Mouse (Mus musculus) fibroblast of lung, adult 2 months (primary cell): Measurements from ENCODE around the gene Crp.

Experiments
- DNase-seq: peaks from one replicate; pipeline ENCODE4 v3.0.0-alpha.2; 2011; ENCODE audit warnings: low read depth

Crp gene

DNA sequence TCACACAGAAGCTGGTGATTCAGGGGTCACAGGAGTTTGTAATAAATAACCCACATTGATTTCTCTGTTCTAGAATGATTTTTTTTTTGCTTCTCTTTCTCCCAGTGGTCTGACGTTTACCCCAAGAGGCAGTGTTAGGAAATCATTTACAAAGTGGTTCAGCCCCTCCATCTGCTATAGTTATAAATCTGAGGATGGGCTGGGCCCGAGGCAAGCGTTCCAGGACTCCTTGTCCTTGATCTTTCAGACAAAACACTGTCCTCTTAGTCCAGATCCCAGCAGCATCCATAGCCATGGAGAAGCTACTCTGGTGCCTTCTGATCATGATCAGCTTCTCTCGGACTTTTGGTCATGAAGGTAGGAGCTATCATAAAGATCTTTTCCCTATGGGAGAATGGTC is at the start of gene Crp:
TSS of gene Crp (plus strand) at position 212 of the 400 bp plus-strand sequence.
- no peak for DNase-seq

- no peak for DNase-seq
Observed at GRCm38 (mm10) chr1:172649396-172649795, 48.5 kb upstream of the Crp start.

DNA sequence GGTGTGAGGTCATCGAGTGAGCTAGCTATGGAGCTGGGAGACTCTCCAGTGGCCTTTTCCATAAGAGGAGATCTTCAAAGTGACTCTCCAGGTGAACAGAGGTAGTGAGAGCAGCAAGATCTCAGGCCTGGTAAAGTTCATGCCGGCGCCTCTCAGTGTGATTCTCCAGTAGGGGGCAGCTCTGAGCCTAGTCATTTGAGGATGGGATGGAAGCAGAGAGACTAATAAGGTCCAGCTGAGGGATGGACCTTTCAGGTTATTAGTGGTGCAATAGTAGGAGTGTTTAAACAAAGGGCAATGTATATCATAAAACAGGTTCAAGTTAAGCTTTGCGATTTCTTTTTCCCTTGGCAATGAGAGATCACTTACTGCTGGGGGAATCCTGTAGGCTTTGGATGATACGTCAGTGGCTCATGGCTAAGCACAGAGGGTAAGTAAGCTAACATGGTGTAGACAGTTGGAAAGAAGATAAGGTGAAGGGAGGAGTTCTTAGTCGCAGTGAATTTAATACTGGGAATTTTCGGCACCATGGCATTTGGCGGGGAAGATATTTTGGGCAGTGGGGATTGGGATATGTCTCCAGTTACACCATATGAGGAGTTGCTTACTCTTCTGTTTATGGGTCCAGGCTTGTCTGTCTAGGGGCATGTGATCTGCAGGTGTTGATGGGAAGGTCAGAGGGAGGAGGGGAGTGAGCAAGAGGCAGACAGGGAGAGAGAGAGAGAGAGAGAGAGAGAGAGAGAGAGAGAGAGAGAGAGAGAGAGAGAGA is 47.2 kb upstream of the Crp start:
- DNase-seq = no peak

DNA sequence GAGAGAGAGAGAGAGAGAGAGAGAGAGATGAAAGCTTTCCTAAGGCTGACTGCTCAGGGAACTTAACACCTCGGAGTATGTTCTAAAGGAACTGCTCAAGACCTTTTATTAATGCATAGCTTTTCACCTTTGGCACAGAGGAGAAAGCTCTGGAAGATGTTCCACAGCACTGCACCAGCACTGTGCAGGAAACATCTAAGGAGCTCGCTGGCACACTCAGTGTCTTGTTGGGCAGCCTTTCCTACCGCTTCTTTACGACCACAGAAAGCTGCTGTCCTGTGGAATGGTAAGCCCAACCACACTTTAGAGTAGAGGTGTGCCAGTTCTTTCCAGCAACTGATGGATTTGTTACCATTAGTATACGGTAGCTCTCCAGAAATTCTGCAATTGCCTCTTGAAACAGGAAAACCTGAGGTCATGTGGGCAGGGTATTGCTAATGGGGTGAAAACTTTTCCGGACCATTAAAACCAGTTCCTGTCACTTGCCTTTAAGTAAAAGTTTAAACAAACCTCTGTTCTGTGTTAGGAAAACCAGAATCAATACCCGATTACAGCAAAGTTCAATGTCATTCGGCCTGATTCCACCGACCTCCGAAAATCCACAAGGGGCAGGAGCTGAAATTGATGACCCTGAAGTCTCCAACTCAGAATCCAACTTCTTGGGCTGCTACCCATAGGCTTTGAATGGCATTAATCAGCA is 46.4 kb upstream of the Crp start:
- DNase-seq = no peak

DNA sequence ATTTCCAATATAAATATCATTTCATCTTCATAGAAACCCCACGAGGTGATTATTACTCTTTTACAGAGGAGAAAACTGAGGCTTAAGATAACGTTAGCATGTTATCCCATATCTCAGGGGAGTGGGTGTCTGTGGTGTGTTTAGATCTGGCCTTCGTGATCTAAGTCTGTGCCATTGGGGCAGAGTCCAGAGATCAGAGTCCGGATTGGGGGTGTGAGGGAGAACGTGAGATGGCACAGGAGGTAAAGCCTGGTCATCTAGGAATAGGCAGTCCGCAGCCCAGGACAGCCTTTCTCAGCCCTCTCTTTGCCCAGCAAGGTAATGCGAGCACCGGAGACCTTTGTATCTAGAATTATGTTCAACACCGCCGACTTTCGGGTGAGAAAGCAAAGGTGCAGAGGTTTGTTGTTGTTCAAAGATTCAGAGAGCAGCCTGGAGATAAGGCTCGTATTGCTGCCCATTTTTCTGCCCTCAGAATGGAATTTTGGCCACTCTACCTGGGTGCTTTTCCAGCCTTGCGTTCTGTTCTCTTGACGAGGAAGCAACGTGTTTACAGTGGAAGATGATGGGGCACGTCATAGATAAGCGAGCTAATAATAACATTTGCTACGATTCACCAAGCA is 45.7 kb upstream of the Crp start:
- DNase-seq = no peak

DNA sequence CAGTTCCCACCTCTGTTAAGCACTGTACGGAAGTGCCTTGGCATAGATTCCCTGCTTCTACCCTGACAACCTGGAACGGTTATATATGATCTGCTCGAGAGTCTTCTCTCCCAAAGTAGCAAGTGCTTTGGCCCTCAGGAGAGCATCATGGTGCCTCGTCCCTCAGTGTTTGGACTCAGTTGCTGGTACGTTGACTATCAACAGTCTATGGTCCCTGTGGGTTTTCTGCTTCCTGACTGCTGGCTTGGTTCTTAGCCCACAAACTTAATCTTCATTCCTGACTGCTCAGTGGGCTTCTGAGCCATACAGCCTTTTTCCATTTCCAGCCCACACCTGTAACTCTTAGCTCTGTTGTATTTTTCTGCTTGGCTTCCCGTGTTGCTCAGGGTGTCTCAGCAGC is 44.0 kb upstream of the Crp start:
- no peak for DNase-seq

DNA sequence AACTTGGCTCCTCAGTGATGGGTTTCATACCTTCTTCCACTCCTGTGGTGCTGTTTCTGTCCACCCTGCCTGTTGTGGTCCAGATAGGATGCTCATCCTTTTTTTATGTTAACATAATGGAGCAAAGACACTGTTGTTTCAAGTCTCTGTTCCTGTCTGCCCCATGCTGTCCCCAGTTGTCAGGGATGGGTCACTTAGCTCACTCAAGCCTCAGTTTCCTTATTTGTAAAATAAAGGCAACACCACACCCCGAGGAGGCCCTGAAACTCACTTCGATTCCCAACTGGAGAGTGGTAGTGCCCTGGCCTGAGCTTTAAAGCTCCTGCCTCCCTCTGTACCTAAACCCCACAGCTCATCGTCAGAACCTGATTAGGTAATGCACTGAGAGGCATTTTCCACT is 40.6 kb upstream of the Crp start:
- no peak for DNase-seq

DNA sequence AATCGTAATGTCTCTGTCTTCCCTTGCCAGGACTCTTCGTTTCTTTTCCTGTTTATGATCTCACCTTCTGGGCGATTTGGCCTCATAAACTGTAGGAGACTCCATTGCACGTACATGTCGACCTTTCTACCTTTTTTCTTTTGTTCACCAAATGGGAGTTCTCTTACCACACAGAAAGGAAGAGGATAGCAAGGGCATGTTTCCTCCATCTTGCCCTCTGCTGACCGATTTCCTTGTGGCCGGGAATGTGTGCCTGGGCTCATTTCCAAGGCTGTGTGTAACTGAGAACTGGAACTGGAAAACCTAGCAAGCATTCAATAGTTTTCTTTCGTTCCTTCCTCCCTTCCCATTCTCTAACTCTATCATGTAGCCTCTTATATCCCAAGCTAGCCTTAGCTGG is 38.2 kb upstream of the Crp start:
- no peak for DNase-seq

DNA sequence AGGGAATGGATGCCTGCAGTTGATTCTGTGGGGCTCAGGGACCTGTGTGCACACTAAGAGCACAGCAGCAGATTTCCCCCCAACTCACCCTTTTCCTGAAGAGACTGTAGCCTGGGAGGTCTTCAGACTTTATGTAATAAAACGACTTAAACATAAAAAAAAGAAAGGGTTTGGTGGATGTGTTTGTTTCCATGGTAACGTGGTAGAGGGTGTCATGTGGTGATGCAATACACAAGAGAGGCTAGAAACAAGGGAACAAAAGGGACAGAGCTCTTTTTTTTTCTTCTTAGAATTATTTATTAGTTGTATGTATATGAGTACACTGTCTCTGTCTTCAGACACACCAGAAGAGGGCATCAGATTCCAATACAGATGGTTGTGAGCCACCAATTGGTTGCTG is 32.4 kb upstream of the Crp start:
- no peak for DNase-seq

DNA sequence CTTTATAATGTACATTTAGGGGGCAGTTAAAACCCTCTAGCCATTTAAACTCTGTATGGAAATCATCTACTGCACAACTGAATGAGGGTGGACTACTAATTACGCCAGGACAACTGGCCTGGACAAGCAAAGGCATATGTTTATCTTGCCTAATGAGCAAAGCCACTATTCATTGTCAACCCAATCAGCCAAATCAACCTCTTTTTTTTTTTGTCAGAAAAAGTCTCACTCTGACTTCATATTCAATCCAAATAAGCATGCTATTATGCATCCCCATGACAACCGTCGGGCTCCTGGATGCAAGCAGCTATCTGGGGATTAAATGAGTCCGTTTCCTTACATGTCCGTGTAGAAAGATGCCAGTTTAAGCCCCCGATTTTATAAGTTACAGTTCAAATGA is 30.3 kb upstream of the Crp start:
- DNase-seq = no peak

GRCm38 (mm10) chr1:172670716-172671115 is 27.1 kb upstream of the Crp start:
- no peak for DNase-seq

- no peak for DNase-seq
Observed at GRCm38 (mm10) chr1:172680742-172681141, 17.1 kb upstream of the Crp start.

DNA sequence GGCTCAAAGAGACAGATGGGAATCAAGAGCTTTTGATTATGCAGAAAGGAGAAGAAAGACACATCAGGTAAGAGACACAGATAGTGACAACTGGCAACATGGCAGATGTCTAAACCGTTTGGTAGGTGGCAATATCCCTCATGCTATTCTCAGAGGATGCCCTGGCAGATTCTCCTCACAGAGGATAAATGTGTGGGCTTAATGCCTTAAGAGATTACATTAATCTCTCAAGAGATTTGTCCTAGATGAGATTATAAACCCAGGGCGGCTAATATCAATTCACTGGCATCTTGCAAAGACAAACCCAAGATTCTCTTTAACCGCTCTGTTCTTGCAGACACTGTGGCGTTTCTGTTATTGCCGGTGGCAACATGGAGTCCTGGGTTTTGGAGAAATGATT is 14.3 kb upstream of the Crp start:
- no peak for DNase-seq

GRCm38 (mm10) chr1:172683957-172684356 is 13.9 kb upstream of the Crp start:
- DNase-seq = no peak

- DNase-seq = no peak
Observed at GRCm38 (mm10) chr1:172685178-172685577, 12.7 kb upstream of the Crp start.

DNA sequence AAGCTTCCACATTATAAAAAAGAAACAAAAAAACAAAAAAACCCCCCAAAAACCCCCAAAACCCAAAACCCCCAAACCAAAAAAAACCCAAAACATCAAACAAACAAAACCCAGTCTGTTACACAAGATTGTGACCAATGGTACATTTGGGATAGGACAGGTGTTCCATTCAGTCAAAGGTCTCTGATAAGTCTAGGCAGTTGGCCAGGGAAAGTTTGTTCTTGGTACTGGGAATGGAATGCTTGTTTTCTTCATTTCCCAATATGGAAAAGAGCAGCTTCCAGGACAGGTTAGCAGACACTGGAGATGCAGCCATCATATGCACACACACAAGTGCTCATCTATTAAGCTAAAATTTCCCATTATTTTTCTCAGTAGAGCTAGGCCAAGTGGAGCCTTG is 433 bp upstream of the Crp start:
- DNase-seq = no peak

- DNase-seq = no peak
Observed at GRCm38 (mm10) chr1:172700814-172701213, 3.0 kb downstream of the Crp start.

- DNase-seq = no peak
Observed at GRCm38 (mm10) chr1:172701381-172701780, 3.5 kb downstream of the Crp start.

DNA sequence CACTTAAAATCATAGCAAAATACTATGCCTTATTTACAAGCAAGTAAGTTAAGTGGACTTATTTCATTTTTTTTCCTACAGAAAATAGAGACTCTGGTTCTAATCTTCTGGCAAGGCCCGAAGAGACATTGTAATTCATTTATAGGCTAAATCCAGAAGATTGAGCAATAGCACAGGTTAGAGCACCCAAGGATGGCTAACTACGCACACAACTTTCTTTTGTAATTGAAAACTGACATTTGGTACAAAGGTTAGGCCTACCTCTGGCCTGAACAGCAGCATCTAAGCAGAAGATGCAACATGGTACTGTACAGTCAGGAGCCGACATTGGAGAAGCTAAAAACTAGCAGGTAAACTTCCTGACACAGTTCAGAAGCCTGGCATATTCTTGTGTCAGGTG is 4.0 kb downstream of the Crp start:
- DNase-seq = no peak

DNA sequence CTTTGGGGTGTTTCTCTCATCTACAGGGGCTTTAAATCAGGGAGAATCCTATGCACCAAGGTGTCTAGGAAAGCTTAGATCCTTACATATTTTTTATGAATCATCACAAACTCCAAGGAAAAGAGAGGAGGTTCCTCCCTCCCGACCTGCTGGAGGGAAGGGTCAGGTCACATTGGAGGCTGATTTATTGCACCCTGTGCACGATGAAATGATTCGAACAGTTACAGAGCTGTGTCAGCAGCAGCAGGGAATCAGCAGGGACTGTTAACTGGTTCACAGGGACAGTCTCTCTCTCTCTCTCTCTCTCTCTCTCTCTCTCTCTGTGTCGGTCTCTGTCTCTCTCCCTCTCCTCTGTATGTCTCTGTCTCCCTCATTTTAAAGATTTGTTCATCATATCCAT is 6.9 kb downstream of the Crp start:
- DNase-seq = no peak

DNA sequence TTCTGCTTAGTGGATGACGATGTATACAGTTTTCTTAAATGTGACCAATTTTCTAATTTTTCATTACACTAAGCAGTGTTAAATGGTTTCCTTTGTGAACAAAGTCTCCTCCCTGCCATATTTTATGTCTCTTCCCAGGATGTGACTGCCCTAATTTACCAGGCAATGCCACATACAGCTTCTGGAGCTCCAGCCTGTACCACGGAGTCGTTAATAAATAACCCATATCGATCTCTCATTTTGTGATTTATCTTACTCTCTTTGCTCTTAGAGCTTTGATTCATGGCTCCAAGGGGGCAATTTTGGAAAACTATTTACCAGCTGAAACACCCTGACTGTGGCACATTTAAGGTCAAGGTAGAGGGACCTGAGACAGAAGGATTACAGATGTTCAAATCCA is 8.4 kb downstream of the Crp start:
- DNase-seq = no peak

GRCm38 (mm10) chr1:172709788-172710350 is 12.0 kb downstream of the Crp start:
- no peak for DNase-seq

DNA sequence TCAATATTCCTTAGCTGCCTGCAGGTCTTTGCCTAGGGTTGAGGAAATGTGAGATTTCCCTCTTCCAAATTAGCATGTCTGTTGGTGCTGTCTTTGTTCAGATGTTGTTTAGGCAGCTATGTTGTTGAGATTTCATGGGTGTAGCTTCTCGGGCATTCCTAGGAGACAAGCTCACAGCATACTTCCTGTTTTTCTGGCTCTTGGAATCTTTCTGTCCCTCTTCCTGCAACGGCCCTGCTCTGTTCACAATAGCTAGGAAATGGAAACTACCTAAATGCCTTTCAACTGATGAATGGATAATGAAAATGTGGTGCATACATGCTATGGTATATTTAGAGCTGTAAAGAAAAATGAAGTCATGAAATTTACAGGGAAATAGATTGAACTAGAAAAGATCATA is 13.5 kb downstream of the Crp start:
- no peak for DNase-seq
